Mouse (Mus musculus) lung, embryonic 14.5 days (tissue): Measurements from ENCODE around the gene Rft1. TPM values are rescaled to one million over a fixed set of nuclear protein-coding genes. Genes with fewer than 3 reads are reported as not detected.

Source experiments
- ATAC-seq: fragments of 200-750 bp; cut with Nextera tagmentation; 2 replicates; pipeline ENCODE4 v1.8.0; 2017; ENCODE audit warnings: mild to moderate bottlenecking, moderate TSS enrichment, moderate library complexity; ENCODE audit not compliant: insufficient read depth
- DNase-seq: peaks from one replicate; pipeline ENCODE4 v3.0.0-alpha.2; 2015
- H3K27ac ChIP-seq: fragments of 300-500 bp; sonication (generic); 2 replicates; pipeline ENCODE4 v1.5.1; 2014; ENCODE audit warnings: low read depth, mild to moderate bottlenecking, moderate library complexity
- H3K27me3 ChIP-seq: fragments of 300-500 bp; sonication (generic); 2 replicates; pipeline ENCODE4 v1.6.1; 2014; ENCODE audit warnings: low read length, control low read depth; ENCODE audit not compliant: insufficient read depth
- H3K36me3 ChIP-seq: fragments of 300-500 bp; sonication (generic); 2 replicates; pipeline ENCODE4 v1.6.1; 2014; ENCODE audit warnings: control low read depth; ENCODE audit not compliant: insufficient read depth
- H3K4me1 ChIP-seq: fragments of 300-500 bp; sonication (generic); 2 replicates; pipeline ENCODE4 v1.6.1; 2014; ENCODE audit warnings: antibody characterized with exemption, control low read depth; ENCODE audit not compliant: insufficient read depth
- H3K4me2 ChIP-seq: fragments of 300-500 bp; sonication (generic); 2 replicates; pipeline ENCODE4 v1.6.1; 2014; ENCODE audit warnings: mild to moderate bottlenecking
- H3K4me3 ChIP-seq: fragments of 300-500 bp; sonication (generic); 2 replicates; pipeline ENCODE4 v1.5.1; 2014; ENCODE audit warnings: low read depth, low read length
- H3K9ac ChIP-seq: fragments of 300-500 bp; sonication (generic); 2 replicates; pipeline ENCODE4 v1.6.1; 2014
- H3K9me3 ChIP-seq: fragments of 300-500 bp; sonication (generic); 2 replicates; pipeline ENCODE4 v1.6.1; 2016; ENCODE audit warnings: low read depth, low read length, control low read depth
- CTCF ChIP-seq: IDR thresholded peaks from 2 replicates; pipeline ENCODE4 v1.5.1; 2016; ENCODE audit warnings: antibody characterized with exemption, low read depth
- WGBS: fragments of 180-500 bp; shearing (Covaris S2); extraction: QIAGEN DNeasy Blood & Tissue Kit; methylation state at CpG from one replicate; pipeline ENCODE4 v1.1.7; 2014; 5-methylcytosine and 5-hydroxymethylcytosine counted together
- polyA plus RNA-seq: library from polyadenylated mRNA; unstranded; fragments of >200 nt; fragmentation: Nextera tagmentation; extraction: Ambion mirVana; gene quantifications from 2 replicates; pipeline ENCODE4 v1.2.1, GENCODE M21; 2014

Rft1 gene
- polyA plus RNA-seq, 1 experiment from 2014 or later = 18.0 TPM

DNA sequence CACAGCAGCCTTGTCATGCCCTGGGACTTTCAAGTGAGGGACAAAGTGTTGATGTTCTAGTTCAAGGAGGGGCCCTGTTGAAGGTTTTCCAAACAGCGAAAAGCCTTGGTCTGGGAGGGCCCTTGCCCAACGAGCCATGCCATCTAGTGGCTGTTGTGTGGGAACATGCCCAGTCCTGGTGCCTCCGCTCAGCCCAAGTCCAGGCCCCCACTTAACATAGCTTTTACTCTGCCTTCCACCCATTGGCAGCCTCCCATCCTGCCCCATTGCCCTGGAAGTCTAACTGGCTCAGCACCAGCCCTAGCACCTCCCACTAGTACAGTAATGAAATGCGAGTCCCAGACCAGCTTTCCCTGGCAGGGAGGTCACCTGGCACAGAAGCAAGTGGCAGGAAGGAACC is 3.2 kb upstream of the Rft1 start:
- H3K4me2 ChIP-seq = no peak overlapping the region
- 0 out of 2 replicates have a peak, but pooled peaks cover 6% of the 10 kb centered on the region for H3K4me1 ChIP-seq
- 14% methylated on average over 4 of the region's 4 CpGs for WGBS
- DNase-seq (peak; percentile 68), ATAC-seq (peak; percentile 45)
- H3K27ac ChIP-seq = no peak overlapping the region
- H3K9me3 ChIP-seq = no peaks in the 10 kb centered on the region
- TF ChIP-seq CTCF = peak; percentile 68
- no peaks in the 10 kb centered on the region for H3K36me3 ChIP-seq
- H3K9ac ChIP-seq = no peak overlapping the region
- no peaks in the 10 kb centered on the region for H3K27me3 ChIP-seq
- H3K4me3 ChIP-seq = no peak overlapping the region

DNA sequence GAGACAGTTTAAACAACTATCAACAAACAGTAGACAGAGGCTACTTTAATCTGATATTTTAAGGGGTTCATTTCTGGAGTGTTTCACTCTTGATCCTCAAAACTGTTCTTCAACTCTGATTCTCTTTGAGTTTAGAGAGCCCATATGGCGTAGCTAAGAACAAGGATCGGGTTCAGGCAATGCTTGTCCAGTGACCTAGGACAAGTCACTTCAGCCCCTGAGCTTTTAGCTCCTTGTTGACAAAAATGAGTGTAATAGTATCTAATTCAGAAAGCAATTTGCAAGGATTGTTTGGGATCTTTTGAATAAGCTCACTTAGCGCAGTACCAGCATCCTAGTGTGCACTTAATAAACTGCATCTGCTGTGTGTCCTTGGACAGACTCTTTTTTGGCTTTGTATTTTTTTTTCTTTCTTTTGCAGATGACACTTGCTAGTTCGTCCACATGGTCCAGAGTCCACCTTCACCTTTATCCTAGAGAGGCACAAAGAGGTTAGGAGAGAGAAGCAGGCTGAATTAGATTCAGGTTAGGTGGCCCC is 600 bp downstream of the Rft1 start:
- H3K9ac ChIP-seq = peak overlapping the region; percentile 93
- H3K9me3 ChIP-seq = no peaks in the 10 kb centered on the region
- H3K4me3 ChIP-seq = peak overlapping the region; percentile 86
- TF ChIP-seq CTCF = no peak
- ATAC-seq = no peak
- no peaks in the 10 kb centered on the region for H3K27me3 ChIP-seq
- peak overlapping the region; percentile 82 for H3K4me2 ChIP-seq
- H3K4me1 ChIP-seq = 0 out of 2 replicates have a peak, but pooled peaks cover 6% of the 10 kb centered on the region
- H3K27ac ChIP-seq = peak overlapping the region; percentile 82
- WGBS = 41% methylated on average over 4 of the region's 4 CpGs
- H3K36me3 ChIP-seq = peaks cover 15% of the 10 kb centered on the region; the same call in 1 of the 2 replicates
- DNase-seq = no peak

DNA sequence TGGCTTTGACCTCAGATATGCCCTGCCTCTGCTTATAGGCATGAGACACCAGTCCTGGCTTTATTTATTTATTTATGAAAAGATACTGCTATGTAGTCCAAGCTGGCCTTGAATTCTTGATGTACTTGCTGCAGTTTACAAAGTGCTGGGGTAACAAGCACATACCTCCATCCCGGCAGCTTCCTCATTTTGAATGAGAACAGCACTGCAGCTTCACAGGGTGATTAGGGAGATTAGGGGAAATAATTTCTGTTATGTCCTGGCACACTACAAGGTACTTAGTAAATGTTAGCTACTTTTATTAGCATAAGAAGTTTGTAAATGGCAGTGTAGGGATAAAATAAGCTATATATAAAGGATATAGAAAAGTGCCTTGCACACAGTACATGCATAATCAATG is 1.4 kb downstream of the Rft1 start:
- 88% methylated on average over 1 of the region's 1 CpGs for WGBS
- Histone ChIP-seq H3K4me2 (no peak overlapping the region), H3K27ac (no peak overlapping the region), H3K27me3 (no peaks in the 10 kb centered on the region), H3K36me3 (peaks cover 18% of the 10 kb centered on the region; the same call in 1 of the 2 replicates), H3K4me1 (0 out of 2 replicates have a peak, but pooled peaks cover 6% of the 10 kb centered on the region), H3K9ac (no peak overlapping the region), H3K4me3 (no peak overlapping the region), H3K9me3 (no peaks in the 10 kb centered on the region)
- DNase-seq = no peak
- no peak for ATAC-seq
- no peak for TF ChIP-seq CTCF

DNA sequence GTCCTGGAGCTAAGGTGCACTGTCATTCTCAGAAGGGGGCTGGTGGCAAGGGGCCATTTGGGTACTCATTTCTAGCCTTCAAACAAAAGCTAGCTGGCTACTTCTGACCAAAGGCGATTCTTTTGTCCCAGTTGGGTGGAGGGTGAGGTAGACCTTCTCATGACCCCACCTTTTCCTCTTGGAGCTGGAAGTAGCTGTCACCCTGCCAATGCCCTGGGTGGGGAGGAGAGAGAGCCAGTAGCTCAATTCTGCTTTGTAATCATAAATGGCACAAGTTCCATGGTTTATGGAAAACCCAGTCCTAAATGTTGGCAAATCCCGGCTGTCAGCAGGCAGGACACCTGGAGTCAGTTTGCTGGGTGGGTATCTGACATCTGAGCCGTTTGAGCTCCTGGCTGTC is 11.9 kb downstream of the Rft1 start:
- Histone ChIP-seq H3K9me3 (no peaks in the 10 kb centered on the region), H3K4me3 (no peak overlapping the region), H3K4me2 (no peak overlapping the region), H3K4me1 (no peaks in the 10 kb centered on the region), H3K9ac (no peak overlapping the region), H3K27ac (no peak overlapping the region), H3K27me3 (no peaks in the 10 kb centered on the region), H3K36me3 (peaks cover 80% of the 10 kb centered on the region)
- WGBS = 69% methylated on average over 3 of the region's 3 CpGs
- no peak for DNase-seq
- TF ChIP-seq CTCF = no peak
- ATAC-seq = no peak

DNA sequence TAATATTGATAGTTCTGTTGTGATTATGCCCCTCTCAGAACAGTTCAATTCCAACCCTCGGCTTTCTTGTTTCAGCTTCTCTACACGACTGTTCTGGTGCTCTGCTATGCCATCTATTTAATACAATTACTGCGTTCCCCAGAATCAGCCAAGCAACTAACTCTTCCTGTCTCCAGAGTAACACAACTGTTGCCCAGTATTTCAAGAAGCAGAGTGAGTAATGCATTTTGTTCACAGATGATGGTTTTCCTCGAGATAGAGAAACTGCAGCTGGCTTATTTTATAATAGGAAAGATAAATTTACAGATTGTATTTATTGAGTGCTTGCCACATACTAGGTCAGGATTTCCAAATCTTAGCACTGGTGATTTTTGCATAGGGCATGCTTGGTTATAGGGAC is 12.4 kb downstream of the Rft1 start:
- no peaks in the 10 kb centered on the region for H3K9me3 ChIP-seq
- no peak overlapping the region for H3K4me3 ChIP-seq
- no peak overlapping the region for H3K4me2 ChIP-seq
- H3K36me3 ChIP-seq = peaks cover 74% of the 10 kb centered on the region
- H3K4me1 ChIP-seq = no peaks in the 10 kb centered on the region
- DNase-seq (no peak), ATAC-seq (no peak)
- H3K9ac ChIP-seq = no peak overlapping the region
- no peak for TF ChIP-seq CTCF
- 84% methylated on average over 4 of the region's 4 CpGs for WGBS
- no peak overlapping the region for H3K27ac ChIP-seq
- H3K27me3 ChIP-seq = no peaks in the 10 kb centered on the region

- Histone ChIP-seq H3K27me3 (no peaks in the 10 kb centered on the region), H3K4me3 (no peak overlapping the region), H3K4me2 (no peak overlapping the region), H3K9me3 (no peaks in the 10 kb centered on the region), H3K27ac (no peak overlapping the region), H3K36me3 (peaks cover 60% of the 10 kb centered on the region), H3K4me1 (no peaks in the 10 kb centered on the region), H3K9ac (no peak overlapping the region)
- DNase-seq = no peak
- no peak for ATAC-seq
- 92% methylated on average over 6 of the region's 6 CpGs for WGBS
- TF ChIP-seq CTCF = no peak
Observed at GRCm38 (mm10) chr14:30670161-30670560, 16.0 kb downstream of the Rft1 start.

DNA sequence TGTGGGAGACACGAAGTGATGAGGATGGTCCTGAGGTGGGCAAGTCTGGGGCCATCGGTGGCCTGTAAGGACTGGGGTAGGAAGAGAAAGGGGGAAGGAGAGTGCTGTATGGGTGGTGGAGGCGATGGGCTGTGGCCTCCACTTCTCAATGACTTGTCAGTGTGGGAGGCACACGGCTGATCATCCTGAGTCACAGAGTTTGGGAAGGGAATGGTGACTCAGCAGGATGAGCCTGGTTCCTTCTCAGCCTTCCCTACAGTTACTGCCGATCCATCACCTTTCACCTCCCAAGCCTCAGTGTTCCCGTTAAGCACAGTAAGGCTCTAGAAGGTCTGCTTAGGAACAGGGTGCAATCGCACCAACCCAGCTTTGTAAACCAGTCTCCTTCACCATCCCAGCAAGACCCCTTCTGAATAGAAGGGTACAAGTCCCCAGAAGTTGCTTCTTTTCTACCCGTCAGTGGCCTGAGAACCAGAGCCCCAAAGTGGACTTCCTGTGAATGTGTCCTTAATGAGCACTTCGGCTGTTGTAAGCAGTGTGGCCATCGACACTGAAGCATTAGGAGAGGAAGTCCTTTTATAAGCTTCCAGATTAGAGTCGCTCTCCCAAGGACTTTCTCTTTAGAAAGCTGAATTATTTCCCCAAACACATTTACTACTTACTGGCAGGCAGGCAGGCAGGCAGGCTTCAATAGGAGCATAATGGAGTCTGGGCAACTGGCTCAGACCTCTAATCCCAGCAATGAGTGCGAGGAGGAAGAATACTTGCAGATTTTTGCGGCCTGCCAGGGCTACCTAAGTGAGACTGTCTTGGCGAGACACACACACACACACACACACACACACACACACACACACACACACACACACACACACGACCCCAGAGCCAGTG is 17.2 kb downstream of the Rft1 start:
- peak; percentile 13 for DNase-seq
- H3K27me3 ChIP-seq = no peaks in the 10 kb centered on the region
- no peak overlapping the region for H3K4me2 ChIP-seq
- 68% methylated on average over 15 of the region's 15 CpGs for WGBS
- H3K9ac ChIP-seq = no peak overlapping the region
- no peak overlapping the region for H3K4me3 ChIP-seq
- H3K27ac ChIP-seq = no peak overlapping the region
- peaks cover 61% of the 10 kb centered on the region for H3K36me3 ChIP-seq
- no peak for ATAC-seq
- H3K9me3 ChIP-seq = no peaks in the 10 kb centered on the region
- no peak for TF ChIP-seq CTCF
- H3K4me1 ChIP-seq = no peaks in the 10 kb centered on the region
